Mouse (Mus musculus) neural tube, embryonic 15.5 days (tissue): ENCODE data around the gene Fam83g. TPM values are rescaled to one million over a fixed set of nuclear protein-coding genes. Genes with fewer than 3 reads are reported as not detected.

Experiments used
- ATAC-seq: fragments of 200-750 bp; cut with Nextera tagmentation; 2 replicates; pipeline ENCODE4 v1.8.0; 2017; ENCODE audit warnings: mild to moderate bottlenecking, moderate TSS enrichment, moderate library complexity; ENCODE audit not compliant: low FRiP score
- H3K27ac ChIP-seq: fragments of 300-500 bp; sonication (generic); replicated peaks from 2 replicates; pipeline ENCODE4 v1.5.1; 2015; ENCODE audit warnings: mild to moderate bottlenecking, inconsistent platforms
- H3K27me3 ChIP-seq: fragments of 300-500 bp; sonication (generic); replicated peaks from 2 replicates; pipeline ENCODE4 v1.6.1; 2015; ENCODE audit warnings: inconsistent platforms
- H3K36me3 ChIP-seq: fragments of 300-500 bp; sonication (generic); 2 replicates; pipeline ENCODE4 v1.6.1; 2015; ENCODE audit warnings: inconsistent platforms
- H3K4me1 ChIP-seq: fragments of 300-500 bp; sonication (generic); 2 replicates; pipeline ENCODE4 v1.6.1; 2015; ENCODE audit warnings: inconsistent platforms
- H3K4me2 ChIP-seq: fragments of 300-500 bp; sonication (generic); 2 replicates; pipeline ENCODE4 v1.6.1; 2015; ENCODE audit warnings: inconsistent platforms, mild to moderate bottlenecking, moderate library complexity
- H3K4me3 ChIP-seq: fragments of 300-500 bp; sonication (generic); replicated peaks from 2 replicates; pipeline ENCODE4 v1.5.1; 2015; ENCODE audit warnings: mild to moderate bottlenecking, inconsistent platforms
- H3K9ac ChIP-seq: fragments of 300-500 bp; sonication (generic); replicated peaks from 2 replicates; pipeline ENCODE4 v1.6.1; 2015; ENCODE audit warnings: mild to moderate bottlenecking, inconsistent platforms
- H3K9me3 ChIP-seq: fragments of 300-500 bp; sonication (generic); replicated peaks from 2 replicates; pipeline ENCODE4 v1.6.1; 2016; ENCODE audit warnings: inconsistent platforms
- WGBS: fragments of 180-500 bp; shearing (Covaris S2); methylation state at CpG from one replicate; pipeline ENCODE4 v1.1.7; 2015; ENCODE audit warnings: mixed read lengths; 5-methylcytosine and 5-hydroxymethylcytosine counted together
- polyA plus RNA-seq: library from polyadenylated mRNA; unstranded; fragments of >200 nt; fragmentation: Nextera tagmentation; extraction: Ambion mirVana; gene quantifications from 2 replicates; pipeline ENCODE4 v1.2.1, GENCODE M21; 2015

Gene Fam83g
- polyA plus RNA-seq, 1 experiment from 2014 or later: 0.27 TPM

GRCm38 (mm10) chr11:61679091-61679866 is 4.6 kb upstream of the Fam83g start:
- no peak for ATAC-seq

GRCm38 (mm10) chr11:61685119-61685725 is 1.3 kb downstream of the Fam83g start:
- Histone ChIP-seq H3K4me1 (peaks cover 10% of the 10 kb centered on the region), H3K4me3 (no peak overlapping the region), H3K9me3 (no peaks in the 10 kb centered on the region), H3K36me3 (no peaks in the 10 kb centered on the region), H3K4me2 (no peak overlapping the region), H3K9ac (no peak overlapping the region), H3K27ac (no peak overlapping the region), H3K27me3 (peaks cover 37% of the 10 kb centered on the region)
- ATAC-seq: no peak
- WGBS: 71% methylated on average over 8 of the region's 8 CpGs

More at GRCm38 (mm10) chr11:61679091-61679866, 4.6 kb upstream of the Fam83g start:
- Histone ChIP-seq H3K36me3 (no peaks in the 10 kb centered on the region), H3K27ac (no peak overlapping the region), H3K27me3 (peaks cover 19% of the 10 kb centered on the region), H3K9me3 (no peaks in the 10 kb centered on the region), H3K4me2 (no peak overlapping the region), H3K4me3 (no peak overlapping the region), H3K9ac (no peak overlapping the region), H3K4me1 (peaks cover 15% of the 10 kb centered on the region)
- 85% methylated on average over 4 of the region's 4 CpGs for WGBS

GRCm38 (mm10) chr11:61686141-61686540 is 2.2 kb downstream of the Fam83g start:
- no peak overlapping the region for H3K4me2 ChIP-seq
- H3K27ac ChIP-seq: no peak overlapping the region
- no peak for ATAC-seq
- peaks cover 37% of the 10 kb centered on the region for H3K27me3 ChIP-seq
- H3K4me1 ChIP-seq: peaks cover 10% of the 10 kb centered on the region
- no peaks in the 10 kb centered on the region for H3K9me3 ChIP-seq
- 55% methylated on average over 2 of the region's 2 CpGs for WGBS
- H3K4me3 ChIP-seq: no peak overlapping the region
- no peaks in the 10 kb centered on the region for H3K36me3 ChIP-seq
- H3K9ac ChIP-seq: no peak overlapping the region

- H3K36me3 ChIP-seq: no peaks in the 10 kb centered on the region
These were observed 3.1 kb downstream of the Fam83g start for GRCm38 (mm10) chr11:61686906-61687453.

GRCm38 (mm10) chr11:61687595-61687994 is 3.7 kb downstream of the Fam83g start:
- WGBS: 53% methylated on average over 2 of the region's 2 CpGs
- ATAC-seq: no peak
- no peak overlapping the region for H3K4me3 ChIP-seq
- peaks cover 10% of the 10 kb centered on the region for H3K4me1 ChIP-seq
- H3K27ac ChIP-seq: no peak overlapping the region
- peaks cover 35% of the 10 kb centered on the region for H3K27me3 ChIP-seq
- no peak overlapping the region for H3K4me2 ChIP-seq
- H3K36me3 ChIP-seq: no peaks in the 10 kb centered on the region
- H3K9me3 ChIP-seq: no peaks in the 10 kb centered on the region
- H3K9ac ChIP-seq: no peak overlapping the region

More at GRCm38 (mm10) chr11:61686906-61687453, 3.1 kb downstream of the Fam83g start:
- no peak overlapping the region for H3K9ac ChIP-seq
- no peak overlapping the region for H3K4me3 ChIP-seq
- peaks cover 10% of the 10 kb centered on the region for H3K4me1 ChIP-seq
- H3K27ac ChIP-seq: no peak overlapping the region
- no peak for ATAC-seq
- no peaks in the 10 kb centered on the region for H3K9me3 ChIP-seq
- peaks cover 37% of the 10 kb centered on the region for H3K27me3 ChIP-seq
- 58% methylated on average over 10 of the region's 10 CpGs for WGBS
- no peak overlapping the region for H3K4me2 ChIP-seq

GRCm38 (mm10) chr11:61692996-61693395 is 9.1 kb downstream of the Fam83g start:
- Histone ChIP-seq H3K9ac (no peak overlapping the region), H3K36me3 (no peaks in the 10 kb centered on the region), H3K4me3 (no peak overlapping the region), H3K27ac (no peak overlapping the region), H3K4me1 (no peaks in the 10 kb centered on the region), H3K9me3 (no peaks in the 10 kb centered on the region), H3K27me3 (no peaks in the 10 kb centered on the region), H3K4me2 (no peak overlapping the region)
- no peak for ATAC-seq
- WGBS: 88% methylated on average over 5 of the region's 5 CpGs

GRCm38 (mm10) chr11:61698852-61699251 is 15.0 kb downstream of the Fam83g start:
- Histone ChIP-seq H3K4me2 (no peak overlapping the region), H3K9me3 (no peaks in the 10 kb centered on the region), H3K9ac (no peak overlapping the region), H3K4me3 (no peak overlapping the region), H3K36me3 (no peaks in the 10 kb centered on the region), H3K4me1 (no peaks in the 10 kb centered on the region), H3K27me3 (no peaks in the 10 kb centered on the region), H3K27ac (no peak overlapping the region)
- no peak for ATAC-seq

- 93% methylated on average over 5 of the region's 5 CpGs for WGBS
- H3K4me2 ChIP-seq: no peak overlapping the region
These were observed 15.6 kb downstream of the Fam83g start for GRCm38 (mm10) chr11:61699460-61699859.

GRCm38 (mm10) chr11:61699933-61700332 is 16.0 kb downstream of the Fam83g start:
- H3K27ac ChIP-seq: no peak overlapping the region
- ATAC-seq: no peak
- no peak overlapping the region for H3K4me2 ChIP-seq
- H3K36me3 ChIP-seq: no peaks in the 10 kb centered on the region
- H3K4me1 ChIP-seq: no peaks in the 10 kb centered on the region
- H3K27me3 ChIP-seq: no peaks in the 10 kb centered on the region
- H3K9me3 ChIP-seq: no peaks in the 10 kb centered on the region
- no peak overlapping the region for H3K9ac ChIP-seq
- 43% methylated on average over 4 of the region's 4 CpGs for WGBS
- no peak overlapping the region for H3K4me3 ChIP-seq

More at GRCm38 (mm10) chr11:61699460-61699859, 15.6 kb downstream of the Fam83g start:
- Histone ChIP-seq H3K27me3 (no peaks in the 10 kb centered on the region), H3K9ac (no peak overlapping the region), H3K4me1 (no peaks in the 10 kb centered on the region), H3K4me3 (no peak overlapping the region), H3K27ac (no peak overlapping the region), H3K9me3 (no peaks in the 10 kb centered on the region), H3K36me3 (no peaks in the 10 kb centered on the region)
- ATAC-seq: no peak

- Histone ChIP-seq H3K4me1 (no peaks in the 10 kb centered on the region), H3K36me3 (no peaks in the 10 kb centered on the region), H3K4me3 (no peak overlapping the region), H3K9ac (no peak overlapping the region), H3K27me3 (no peaks in the 10 kb centered on the region), H3K9me3 (no peaks in the 10 kb centered on the region), H3K4me2 (no peak overlapping the region), H3K27ac (no peak overlapping the region)
- 32% methylated on average over 5 of the region's 5 CpGs for WGBS
- ATAC-seq: no peak
These were observed 17.8 kb downstream of the Fam83g start for GRCm38 (mm10) chr11:61701696-61702095.

GRCm38 (mm10) chr11:61702494-61702893 is 18.6 kb downstream of the Fam83g start:
- Histone ChIP-seq H3K4me2 (no peak overlapping the region), H3K27me3 (no peaks in the 10 kb centered on the region), H3K36me3 (no peaks in the 10 kb centered on the region), H3K27ac (no peak overlapping the region), H3K9me3 (no peaks in the 10 kb centered on the region), H3K9ac (no peak overlapping the region), H3K4me1 (no peaks in the 10 kb centered on the region), H3K4me3 (no peak overlapping the region)
- WGBS: 95% methylated on average over 5 of the region's 5 CpGs
- no peak for ATAC-seq

GRCm38 (mm10) chr11:61705581-61705980 is 21.7 kb downstream of the Fam83g start:
- H3K27ac ChIP-seq: no peak overlapping the region
- H3K9ac ChIP-seq: no peak overlapping the region
- H3K4me3 ChIP-seq: no peak overlapping the region
- no peaks in the 10 kb centered on the region for H3K36me3 ChIP-seq
- H3K4me2 ChIP-seq: no peak overlapping the region
- WGBS: 94% methylated on average over 2 of the region's 2 CpGs
- no peak for ATAC-seq
- H3K4me1 ChIP-seq: no peaks in the 10 kb centered on the region
- no peaks in the 10 kb centered on the region for H3K27me3 ChIP-seq
- no peaks in the 10 kb centered on the region for H3K9me3 ChIP-seq
